Mouse (Mus musculus) adrenal gland, postnatal 10 days (tissue): Measurements from ENCODE around the gene Olfr1316. TPM values are rescaled to one million over a fixed set of nuclear protein-coding genes. Genes with fewer than 3 reads are reported as not detected.

Source experiments
- DNase-seq: peaks from one replicate; pipeline ENCODE4 v3.0.0; 2021; ENCODE audit warnings: mixed read lengths
- long read RNA-seq, 2 experiments: library from polyadenylated mRNA; stranded (forward); transcript quantifications; one replicate each; pipeline ENCODE4 v2.0.0; 2021
- total RNA-seq, 2 experiments: library from RNA; stranded (reverse); gene quantifications; 2 replicates each; pipeline ENCODE4 v1.2.3; 2021

Olfr1316 gene
- not detected for total RNA-seq
- long read RNA-seq, experiment 1: 0 reads
- long read RNA-seq, experiment 2: 0 reads

- DNase-seq: no peak
Measured at GRCm38 (mm10) chr2:112134877-112135276, at the start of gene Olfr1316. Gene Olfr1316, minus strand, starts transcription at chr2:112134977.

GRCm38 (mm10) chr2:112153898-112154297, 19.1 kb upstream of the Olfr1316 start, which contains the start of gene Olfr1318:
Gene Olfr1318, plus strand, starts transcription at chr2:112154198.
- DNase-seq: no peak

GRCm38 (mm10) chr2:112140029-112140428, 5.3 kb upstream of the Olfr1316 start, which contains the start of gene Olfr1317:
Gene Olfr1317, plus strand, starts transcription at chr2:112140329.
- no peak for DNase-seq

- DNase-seq: no peak
Measured at GRCm38 (mm10) chr2:112115340-112115739, 19.4 kb downstream of the Olfr1316 start, which contains the start of gene Olfr1315-ps1. Gene Olfr1315-ps1, minus strand, starts transcription at chr2:112115440.

GRCm38 (mm10) chr2:112096681-112097080, 38.1 kb downstream of the Olfr1316 start, which contains the start of gene Olfr1314:
Gene Olfr1314, minus strand, starts transcription at chr2:112096781.
- no peak for DNase-seq

GRCm38 (mm10) chr2:112077743-112078142, 57.0 kb downstream of the Olfr1316 start, which contains the start of gene Olfr1313:
Gene Olfr1313, minus strand, starts transcription at chr2:112077843.
- no peak for DNase-seq

Other genes with a start within 250 kb of the Olfr1316 start
- gene Olfr1306, start 218.7 kb downstream of the Olfr1316 start, total RNA-seq: not detected
- gene Olfr1307, start 185.5 kb downstream of the Olfr1316 start, total RNA-seq: under 1 TPM in 1 of 2 experiments, not detected in 1; 0.03 TPM
- gene Olfr1308, start 170.0 kb downstream of the Olfr1316 start, total RNA-seq: not detected
- not detected for gene Olfr1309, start 144.7 kb downstream of the Olfr1316 start, total RNA-seq
- gene Olfr1310, start 122.3 kb downstream of the Olfr1316 start, total RNA-seq: not detected
- not detected for gene Olfr1311, start 110.6 kb downstream of the Olfr1316 start, total RNA-seq
- gene Olfr1312, start 84.7 kb downstream of the Olfr1316 start, total RNA-seq: not detected
- gene Olfr1313, start 57.1 kb downstream of the Olfr1316 start, total RNA-seq: not detected
- not detected for gene Olfr1314, start 38.2 kb downstream of the Olfr1316 start, total RNA-seq
- gene Olfr1315-ps1, start 19.5 kb downstream of the Olfr1316 start, total RNA-seq: not detected
- not detected for gene Olfr1317, start 5.4 kb upstream of the Olfr1316 start, total RNA-seq
- not detected for gene Olfr1318, start 19.2 kb upstream of the Olfr1316 start, total RNA-seq
- 1 to 10 TPM; 8.4 to 9.5 TPM for gene Lpcat4, start 104.5 kb upstream of the Olfr1316 start, total RNA-seq
- not detected for gene Nutm1, start 124.3 kb upstream of the Olfr1316 start, total RNA-seq
- 100 to 1,000 TPM; 121 to 126 TPM for gene Nop10, start 126.9 kb upstream of the Olfr1316 start, total RNA-seq
- 10 to 100 TPM; 33.1 to 43.7 TPM for gene Slc12a6, start 130.8 kb upstream of the Olfr1316 start, total RNA-seq
- under 1 TPM in 1 of 2 experiments, not detected in 1; 0.54 TPM for gene Gm21985, start 131.3 kb upstream of the Olfr1316 start, total RNA-seq
- 10 to 100 TPM; 75.7 to 89.7 TPM for gene Emc4, start 233.1 kb upstream of the Olfr1316 start, total RNA-seq
- gene Katnbl1, start 244.2 kb upstream of the Olfr1316 start, total RNA-seq: 10 to 100 TPM; 11.6 to 12.8 TPM